Mouse (Mus musculus) forebrain, embryonic 14.5 days (tissue): ENCODE measurements around the gene Clec9a. TPM values are rescaled to one million over a fixed set of nuclear protein-coding genes. Genes with fewer than 3 reads are reported as not detected.

ENCODE experiments used
- ATAC-seq: fragments of 200-750 bp; cut with Nextera tagmentation; 2 replicates; pipeline ENCODE4 v1.8.0; 2017; ENCODE audit warnings: mild to moderate bottlenecking, moderate library complexity
- DNase-seq: peaks from one replicate; pipeline ENCODE4 v3.0.0-alpha.2; 2015; ENCODE audit warnings: low spot score
- H3K27ac ChIP-seq: fragments of 300-500 bp; sonication (generic); 2 replicates; pipeline ENCODE4 v1.5.1; 2014; ENCODE audit warnings: low read depth, mild to moderate bottlenecking, control low read depth, low read length, moderate library complexity
- H3K27me3 ChIP-seq: fragments of 300-500 bp; sonication (generic); replicated peaks from 2 replicates; pipeline ENCODE4 v1.6.1; 2014; ENCODE audit warnings: low read length, control low read depth, mixed read lengths; ENCODE audit not compliant: control insufficient read depth, insufficient read depth
- H3K36me3 ChIP-seq: fragments of 300-500 bp; sonication (generic); 2 replicates; pipeline ENCODE4 v1.6.1; 2014; ENCODE audit warnings: low read length, control low read depth; ENCODE audit not compliant: control insufficient read depth, insufficient read depth
- H3K4me1 ChIP-seq: fragments of 300-500 bp; sonication (generic); 2 replicates; pipeline ENCODE4 v1.6.1; 2014; ENCODE audit warnings: antibody characterized with exemption, low read length, control low read depth; ENCODE audit not compliant: control insufficient read depth, insufficient read depth
- H3K4me2 ChIP-seq: fragments of 300-500 bp; sonication (generic); 2 replicates; pipeline ENCODE4 v1.6.1; 2014; ENCODE audit warnings: mild to moderate bottlenecking, control low read depth, low read length
- H3K4me3 ChIP-seq: fragments of 300-500 bp; sonication (generic); 2 replicates; pipeline ENCODE4 v1.5.1; 2014; ENCODE audit warnings: low read depth, low read length, control low read depth
- H3K9ac ChIP-seq: fragments of 300-500 bp; sonication (generic); 2 replicates; pipeline ENCODE4 v1.6.1; 2014; ENCODE audit warnings: mild to moderate bottlenecking, low read length, control low read depth, moderate library complexity
- H3K9me3 ChIP-seq: fragments of 300-500 bp; sonication (generic); replicated peaks from 2 replicates; pipeline ENCODE4 v1.6.1; 2016; ENCODE audit warnings: low read length, control low read depth, mixed read lengths; ENCODE audit not compliant: control insufficient read depth
- WGBS: fragments of 180-500 bp; shearing (Covaris S2); extraction: QIAGEN DNeasy Blood & Tissue Kit; methylation state at CpG from one replicate; pipeline ENCODE4 v1.1.7; 2014; 5-methylcytosine and 5-hydroxymethylcytosine counted together
- polyA plus RNA-seq: library from polyadenylated mRNA; unstranded; fragments of >200 nt; fragmentation: Nextera tagmentation; extraction: Ambion mirVana; gene quantifications from 2 replicates; pipeline ENCODE4 v1.2.1, GENCODE M21; 2014

Gene Clec9a
- polyA plus RNA-seq, 1 experiment from 2014 or later, result 0.10 TPM

GRCm38 (mm10) chr6:129407324-129407723 lies 1.3 kb upstream of the Clec9a start:
- no peak overlapping the region for H3K4me2 ChIP-seq
- DNase-seq, result no peak

GRCm38 (mm10) chr6:129414177-129414576 lies 5.5 kb downstream of the Clec9a start:
- Histone ChIP-seq H3K9ac (no peak overlapping the region), H3K36me3 (no peaks in the 10 kb centered on the region), H3K4me2 (no peak overlapping the region), H3K4me3 (no peak overlapping the region), H3K4me1 (no peaks in the 10 kb centered on the region), H3K27ac (no peak overlapping the region), H3K27me3 (no peaks in the 10 kb centered on the region), H3K9me3 (no peaks in the 10 kb centered on the region)
- DNase-seq (no peak), ATAC-seq (no peak)
- WGBS, result 72% methylated on average over 1 of the region's 1 CpGs

More at GRCm38 (mm10) chr6:129407324-129407723, 1.3 kb upstream of the Clec9a start:
- Histone ChIP-seq H3K9ac (no peak overlapping the region), H3K4me3 (no peak overlapping the region), H3K9me3 (no peaks in the 10 kb centered on the region), H3K27ac (no peak overlapping the region), H3K4me1 (no peaks in the 10 kb centered on the region), H3K27me3 (no peaks in the 10 kb centered on the region), H3K36me3 (no peaks in the 10 kb centered on the region)
- 67% methylated on average over 2 of the region's 2 CpGs for WGBS
- no peak for ATAC-seq

- Histone ChIP-seq H3K9ac (no peak overlapping the region), H3K36me3 (no peaks in the 10 kb centered on the region), H3K27ac (no peak overlapping the region), H3K27me3 (no peaks in the 10 kb centered on the region), H3K4me1 (no peaks in the 10 kb centered on the region), H3K4me3 (no peak overlapping the region), H3K9me3 (no peaks in the 10 kb centered on the region), H3K4me2 (no peak overlapping the region)
- 95% methylated on average over 3 of the region's 3 CpGs for WGBS
- no peak for DNase-seq
- ATAC-seq, result no peak
These were observed 13.6 kb downstream of the Clec9a start for GRCm38 (mm10) chr6:129422311-129422710.

- 77% methylated on average over 4 of the region's 4 CpGs for WGBS
- Histone ChIP-seq H3K9ac (no peak overlapping the region), H3K27me3 (no peaks in the 10 kb centered on the region), H3K4me1 (no peaks in the 10 kb centered on the region), H3K4me2 (no peak overlapping the region), H3K4me3 (no peak overlapping the region), H3K27ac (no peak overlapping the region), H3K9me3 (no peaks in the 10 kb centered on the region), H3K36me3 (no peaks in the 10 kb centered on the region)
- ATAC-seq (peak; percentile 48), DNase-seq (peak; percentile 54)
These were observed 14.5 kb downstream of the Clec9a start for GRCm38 (mm10) chr6:129423040-129423733.

- no peaks in the 10 kb centered on the region for H3K36me3 ChIP-seq
- H3K9me3 ChIP-seq, result no peaks in the 10 kb centered on the region
- DNase-seq, result peak; percentile 73
- WGBS, result 27% methylated on average over 1 of the region's 1 CpGs
- peak; percentile 91 for ATAC-seq
- no peak overlapping the region for H3K27ac ChIP-seq
- no peaks in the 10 kb centered on the region for H3K27me3 ChIP-seq
- H3K4me3 ChIP-seq, result no peak overlapping the region
- H3K4me2 ChIP-seq, result no peak overlapping the region
- no peak overlapping the region for H3K9ac ChIP-seq
- H3K4me1 ChIP-seq, result no peaks in the 10 kb centered on the region
These were observed 15.0 kb downstream of the Clec9a start for GRCm38 (mm10) chr6:129423734-129424072.

GRCm38 (mm10) chr6:129425217-129425616 lies 16.6 kb downstream of the Clec9a start:
- Histone ChIP-seq H3K4me1 (no peaks in the 10 kb centered on the region), H3K9ac (no peak overlapping the region), H3K4me2 (no peak overlapping the region), H3K36me3 (no peaks in the 10 kb centered on the region), H3K4me3 (no peak overlapping the region), H3K27ac (no peak overlapping the region), H3K27me3 (no peaks in the 10 kb centered on the region), H3K9me3 (no peaks in the 10 kb centered on the region)
- DNase-seq, result no peak
- 76% methylated on average over 5 of the region's 5 CpGs for WGBS
- no peak for ATAC-seq

- 32% methylated on average over 5 of the region's 5 CpGs for whole genome bisulfite sequencing
- Histone ChIP-seq H3K9me3 (no peaks in the 10 kb centered on the region), H3K4me2 (no peak overlapping the region), H3K4me1 (no peaks in the 10 kb centered on the region), H3K27ac (no peak overlapping the region), H3K27me3 (no peaks in the 10 kb centered on the region), H3K36me3 (no peaks in the 10 kb centered on the region), H3K9ac (no peak overlapping the region), H3K4me3 (no peak overlapping the region)
- ATAC-seq, result no peak
- DNase-seq, result no peak
These were observed 17.1 kb downstream of the Clec9a start for GRCm38 (mm10) chr6:129425812-129426211.

GRCm38 (mm10) chr6:129427281-129427680 lies 18.6 kb downstream of the Clec9a start:
- H3K9me3 ChIP-seq, result no peaks in the 10 kb centered on the region
- WGBS, result 92% methylated on average over 4 of the region's 4 CpGs
- no peak for ATAC-seq

GRCm38 (mm10) chr6:129434239-129434638 lies 25.6 kb downstream of the Clec9a start:
- Histone ChIP-seq H3K9me3 (no peaks in the 10 kb centered on the region), H3K27me3 (no peaks in the 10 kb centered on the region), H3K4me1 (no peaks in the 10 kb centered on the region), H3K27ac (no peak overlapping the region), H3K36me3 (no peaks in the 10 kb centered on the region), H3K4me2 (no peak overlapping the region), H3K9ac (no peak overlapping the region), H3K4me3 (no peak overlapping the region)
- ATAC-seq (no peak), DNase-seq (no peak)
- 37% methylated on average over 5 of the region's 5 CpGs for WGBS

More at GRCm38 (mm10) chr6:129427281-129427680, 18.6 kb downstream of the Clec9a start:
- no peak for DNase-seq
- Histone ChIP-seq H3K4me1 (no peaks in the 10 kb centered on the region), H3K27ac (no peak overlapping the region), H3K4me3 (no peak overlapping the region), H3K27me3 (no peaks in the 10 kb centered on the region), H3K9ac (no peak overlapping the region), H3K4me2 (no peak overlapping the region), H3K36me3 (no peaks in the 10 kb centered on the region)
